Mouse (Mus musculus): ENCODE data around the gene Olfr159. TPM values are rescaled to one million over a fixed set of nuclear protein-coding genes. Genes with fewer than 3 reads are reported as not detected.

Gene Olfr159
- polyA plus RNA-seq, 1 experiment from 2014 or later: not detected

GRCm38 (mm10) chr4:43738989-43739674, 31.7 kb downstream of the Olfr159 start:
- ATAC-seq (ENCODE audit: insufficient number of reproducible peaks, insufficient read depth, low FRiP score, low read depth): no peak
- WGBS: 65% methylated on average over 8 of the region's 8 CpGs
- Histone ChIP-seq H3K4me3 (ENCODE audit: low read depth, low read length) (no peak overlapping the region), H3K9me3 (ENCODE audit: control insufficient read depth, low read depth, low read length) (no peaks in the 10 kb centered on the region), H3K4me2 (replicated peaks; ENCODE audit: low read depth, low read length) (no peak overlapping the region), H3K9ac (replicated peaks; ENCODE audit: low read depth, low read length) (no peak overlapping the region), H3K36me3 (ENCODE audit: control insufficient read depth, insufficient read depth, low read length) (no peaks in the 10 kb centered on the region), H3K4me1 (ENCODE audit: control insufficient read depth, insufficient read depth, low read length) (no peaks in the 10 kb centered on the region), H3K27me3 (ENCODE audit: control insufficient read depth, insufficient read depth, low read length) (no peaks in the 10 kb centered on the region), H3K27ac (ENCODE audit: low read length) (no peak overlapping the region)

DNA sequence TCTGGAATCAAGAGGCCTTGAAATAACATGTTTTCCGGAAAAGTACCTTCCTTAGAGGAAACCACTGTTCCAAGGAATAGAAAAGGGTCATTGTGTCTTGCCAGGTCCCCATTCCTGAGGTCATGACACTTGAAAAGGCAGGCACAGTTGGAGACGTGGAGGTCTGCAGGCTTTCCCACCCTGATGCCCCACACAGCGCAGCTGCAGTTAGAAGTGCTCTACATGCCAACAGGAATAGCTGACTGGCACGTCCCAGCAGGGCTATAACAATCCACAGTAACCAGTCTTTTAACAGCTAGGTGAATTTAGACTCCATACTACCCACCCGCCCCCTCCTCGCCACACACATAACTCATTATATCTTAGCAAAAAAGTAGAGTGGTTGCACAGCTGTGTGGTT, 33.7 kb downstream of the Olfr159 start:
- no peak for ATAC-seq (ENCODE audit: insufficient number of reproducible peaks, insufficient read depth, low FRiP score, low read depth)
- Histone ChIP-seq H3K9ac (replicated peaks; ENCODE audit: low read depth, low read length) (no peak overlapping the region), H3K27ac (ENCODE audit: low read length) (no peak overlapping the region), H3K4me2 (replicated peaks; ENCODE audit: low read depth, low read length) (no peak overlapping the region), H3K27me3 (ENCODE audit: control insufficient read depth, insufficient read depth, low read length) (no peaks in the 10 kb centered on the region), H3K36me3 (ENCODE audit: control insufficient read depth, insufficient read depth, low read length) (no peaks in the 10 kb centered on the region), H3K4me1 (ENCODE audit: control insufficient read depth, insufficient read depth, low read length) (no peaks in the 10 kb centered on the region), H3K9me3 (ENCODE audit: control insufficient read depth, low read depth, low read length) (no peaks in the 10 kb centered on the region), H3K4me3 (ENCODE audit: low read depth, low read length) (no peak overlapping the region)
- WGBS: 84% methylated on average over 6 of the region's 6 CpGs

GRCm38 (mm10) chr4:43733186-43733585, 37.6 kb downstream of the Olfr159 start:
- no peak overlapping the region for H3K27ac ChIP-seq (ENCODE audit: low read length)
- H3K36me3 ChIP-seq (ENCODE audit: control insufficient read depth, insufficient read depth, low read length): no peaks in the 10 kb centered on the region
- no peak for ATAC-seq (ENCODE audit: insufficient number of reproducible peaks, insufficient read depth, low FRiP score, low read depth)
- peaks cover 20% of the 10 kb centered on the region for H3K4me1 ChIP-seq (ENCODE audit: control insufficient read depth, insufficient read depth, low read length)
- H3K9me3 ChIP-seq (ENCODE audit: control insufficient read depth, low read depth, low read length): no peaks in the 10 kb centered on the region
- no peak overlapping the region for H3K4me3 ChIP-seq (ENCODE audit: low read depth, low read length)
- whole genome bisulfite sequencing: 85% methylated on average over 5 of the region's 5 CpGs
- no peak overlapping the region for H3K9ac ChIP-seq (replicated peaks; ENCODE audit: low read depth, low read length)
- H3K4me2 ChIP-seq (replicated peaks; ENCODE audit: low read depth, low read length): no peak overlapping the region
- no peaks in the 10 kb centered on the region for H3K27me3 ChIP-seq (ENCODE audit: control insufficient read depth, insufficient read depth, low read length)

DNA sequence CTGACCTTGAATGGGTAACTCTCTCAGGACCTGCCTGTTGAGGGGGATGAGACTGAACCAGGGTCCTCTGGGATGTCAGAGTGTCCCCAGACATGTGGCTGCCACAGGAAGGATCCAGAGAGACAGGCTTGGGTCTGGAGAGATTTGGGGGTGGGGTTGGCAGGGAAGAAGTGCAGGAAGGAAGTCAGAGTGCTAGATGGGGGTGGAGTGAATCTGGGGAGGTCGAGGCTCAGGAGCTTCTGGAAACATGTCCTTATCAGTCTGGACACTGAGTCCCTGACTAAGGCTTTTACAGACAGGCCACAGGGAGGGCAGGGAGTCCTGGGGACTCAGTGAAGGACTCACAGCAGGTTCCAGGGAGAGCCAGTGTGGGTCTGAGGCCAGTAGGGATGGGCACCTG, 38.6 kb downstream of the Olfr159 start:
- no peaks in the 10 kb centered on the region for H3K9me3 ChIP-seq (ENCODE audit: control insufficient read depth, low read depth, low read length)
- H3K4me1 ChIP-seq (ENCODE audit: control insufficient read depth, insufficient read depth, low read length): peaks cover 26% of the 10 kb centered on the region
- no peak overlapping the region for H3K27ac ChIP-seq (ENCODE audit: low read length)
- H3K4me2 ChIP-seq (replicated peaks; ENCODE audit: low read depth, low read length): no peak overlapping the region
- H3K4me3 ChIP-seq (ENCODE audit: low read depth, low read length): no peak overlapping the region
- no peaks in the 10 kb centered on the region for H3K36me3 ChIP-seq (ENCODE audit: control insufficient read depth, insufficient read depth, low read length)
- WGBS: 23% methylated on average over 1 of the region's 1 CpGs
- H3K27me3 ChIP-seq (ENCODE audit: control insufficient read depth, insufficient read depth, low read length): no peaks in the 10 kb centered on the region
- ATAC-seq (ENCODE audit: insufficient number of reproducible peaks, insufficient read depth, low FRiP score, low read depth): no peak
- H3K9ac ChIP-seq (replicated peaks; ENCODE audit: low read depth, low read length): no peak overlapping the region

GRCm38 (mm10) chr4:43730750-43731297, 40.0 kb downstream of the Olfr159 start:
- Histone ChIP-seq H3K4me3 (ENCODE audit: low read depth, low read length) (no peak overlapping the region), H3K27ac (ENCODE audit: low read length) (no peak overlapping the region), H3K27me3 (ENCODE audit: control insufficient read depth, insufficient read depth, low read length) (no peaks in the 10 kb centered on the region), H3K4me1 (ENCODE audit: control insufficient read depth, insufficient read depth, low read length) (peaks cover 32% of the 10 kb centered on the region), H3K9me3 (ENCODE audit: control insufficient read depth, low read depth, low read length) (no peaks in the 10 kb centered on the region), H3K9ac (replicated peaks; ENCODE audit: low read depth, low read length) (no peak overlapping the region), H3K36me3 (ENCODE audit: control insufficient read depth, insufficient read depth, low read length) (no peaks in the 10 kb centered on the region), H3K4me2 (replicated peaks; ENCODE audit: low read depth, low read length) (no peak overlapping the region)
- WGBS: 64% methylated on average over 21 of the region's 21 CpGs
- ATAC-seq (ENCODE audit: insufficient number of reproducible peaks, insufficient read depth, low FRiP score, low read depth): no peak

DNA sequence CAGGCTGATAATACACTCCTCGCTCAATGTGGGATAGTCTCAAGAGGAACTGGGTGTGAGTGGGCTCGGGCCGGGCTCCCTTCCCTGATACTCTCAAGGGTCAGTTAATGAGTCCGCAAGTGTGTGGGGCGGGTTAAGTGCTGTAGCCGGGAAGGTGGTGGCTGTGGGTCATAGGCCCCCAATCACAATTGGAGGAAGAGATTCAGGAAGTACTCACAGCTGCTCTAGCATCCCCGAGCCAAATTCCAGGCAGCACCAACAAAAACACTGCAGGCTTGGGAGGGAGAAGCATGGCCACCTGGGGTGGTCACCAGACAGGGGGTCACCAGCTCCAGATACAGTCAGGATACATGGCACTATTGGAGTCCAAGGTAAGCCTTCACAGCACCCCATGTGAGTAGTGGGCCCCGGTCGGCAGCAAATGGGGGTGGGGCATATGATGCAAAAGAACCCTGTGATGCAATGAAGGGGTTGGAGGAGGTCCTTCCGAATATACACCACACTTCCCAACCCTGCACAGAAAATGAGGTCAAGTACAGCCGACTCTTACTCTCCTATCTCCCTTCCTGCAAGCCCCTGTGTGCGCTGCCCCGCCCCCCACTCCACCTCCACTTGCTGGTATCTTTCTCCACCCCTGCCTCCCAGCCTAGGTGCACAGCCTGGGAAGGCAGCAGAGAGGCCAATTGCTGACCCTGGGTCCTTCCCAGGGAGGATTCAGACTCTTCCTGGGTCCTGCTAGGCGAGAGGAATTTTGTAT, 40.8 kb downstream of the Olfr159 start, which contains the start of gene Spaar:
Gene Spaar, plus strand, starts transcription at position 241 of the 757 bp plus-strand sequence.
- no peaks in the 10 kb centered on the region for H3K27me3 ChIP-seq (ENCODE audit: control insufficient read depth, insufficient read depth, low read length)
- H3K9me3 ChIP-seq (ENCODE audit: control insufficient read depth, low read depth, low read length): no peaks in the 10 kb centered on the region
- no peaks in the 10 kb centered on the region for H3K36me3 ChIP-seq (ENCODE audit: control insufficient read depth, insufficient read depth, low read length)
- WGBS: 50% methylated on average over 14 of the region's 14 CpGs
- H3K9ac ChIP-seq (replicated peaks; ENCODE audit: low read depth, low read length): no peak within 1 kb of the TSS
- no peak for ATAC-seq (ENCODE audit: insufficient number of reproducible peaks, insufficient read depth, low FRiP score, low read depth)
- H3K27ac ChIP-seq (ENCODE audit: low read length): no peak within 1 kb of the TSS; the same call in 1 of the 2 replicates
- peaks cover 32% of the 10 kb centered on the region for H3K4me1 ChIP-seq (ENCODE audit: control insufficient read depth, insufficient read depth, low read length)
- no peak within 1 kb of the TSS for H3K4me3 ChIP-seq (ENCODE audit: low read depth, low read length)
- no peak within 1 kb of the TSS for H3K4me2 ChIP-seq (replicated peaks; ENCODE audit: low read depth, low read length)

DNA sequence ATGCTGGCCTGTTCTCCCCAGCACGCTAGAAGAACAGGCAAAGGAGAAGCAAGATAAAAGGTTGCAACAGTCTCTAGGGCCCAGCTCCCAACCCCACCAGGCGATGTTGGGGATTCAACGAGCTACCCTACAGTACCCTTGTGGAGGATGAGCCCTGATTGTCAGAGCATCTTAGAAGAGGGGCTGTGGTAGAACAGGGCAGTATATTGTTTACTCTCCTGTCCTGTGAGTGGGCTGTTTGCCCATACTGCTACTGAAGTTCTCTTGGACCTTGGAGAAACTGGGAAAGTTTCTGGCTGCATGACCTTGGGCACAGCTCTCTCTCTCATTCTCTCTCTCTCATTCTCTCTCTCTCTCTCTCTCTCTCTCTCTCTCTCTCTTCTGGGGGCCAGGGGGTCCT, 41.7 kb downstream of the Olfr159 start:
- Histone ChIP-seq H3K9me3 (ENCODE audit: control insufficient read depth, low read depth, low read length) (no peaks in the 10 kb centered on the region), H3K4me2 (replicated peaks; ENCODE audit: low read depth, low read length) (no peak overlapping the region), H3K4me1 (ENCODE audit: control insufficient read depth, insufficient read depth, low read length) (peaks cover 32% of the 10 kb centered on the region), H3K4me3 (ENCODE audit: low read depth, low read length) (no peak overlapping the region), H3K9ac (replicated peaks; ENCODE audit: low read depth, low read length) (no peak overlapping the region), H3K27ac (ENCODE audit: low read length) (no peak overlapping the region; the same call in 1 of the 2 replicates), H3K36me3 (ENCODE audit: control insufficient read depth, insufficient read depth, low read length) (no peaks in the 10 kb centered on the region), H3K27me3 (ENCODE audit: control insufficient read depth, insufficient read depth, low read length) (no peaks in the 10 kb centered on the region)
- 62% methylated on average over 3 of the region's 3 CpGs for whole genome bisulfite sequencing
- no peak for ATAC-seq (ENCODE audit: insufficient number of reproducible peaks, insufficient read depth, low FRiP score, low read depth)

DNA sequence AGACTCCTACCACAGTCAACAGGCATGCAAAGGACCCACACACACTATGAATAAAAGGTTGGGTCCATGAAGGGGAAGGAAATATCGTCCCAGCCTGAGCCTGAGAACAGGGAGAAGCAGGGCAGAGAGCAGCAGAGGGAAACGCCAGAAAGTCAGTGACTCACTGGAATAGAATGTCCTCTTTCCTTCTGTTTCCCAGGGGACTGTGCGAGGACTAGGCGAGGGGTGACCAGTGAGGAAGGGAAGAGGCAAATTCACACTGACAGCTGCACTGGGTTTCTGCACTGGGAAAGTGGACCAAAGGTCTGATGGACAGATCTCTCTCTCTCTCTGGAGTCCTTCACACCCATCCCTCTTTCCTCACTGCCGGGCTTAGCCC, 42.2 kb downstream of the Olfr159 start:
- 0 out of 2 replicates have a peak, but pooled peaks have one; percentile 65 for ATAC-seq (ENCODE audit: insufficient number of reproducible peaks, insufficient read depth, low FRiP score, low read depth)
- H3K9ac ChIP-seq (replicated peaks; ENCODE audit: low read depth, low read length): no peak overlapping the region
- no peaks in the 10 kb centered on the region for H3K27me3 ChIP-seq (ENCODE audit: control insufficient read depth, insufficient read depth, low read length)
- no peak overlapping the region for H3K4me2 ChIP-seq (replicated peaks; ENCODE audit: low read depth, low read length)
- peak overlapping the region; percentile 36; the same call in 1 of the 2 replicates for H3K27ac ChIP-seq (ENCODE audit: low read length)
- no peak overlapping the region for H3K4me3 ChIP-seq (ENCODE audit: low read depth, low read length)
- H3K9me3 ChIP-seq (ENCODE audit: control insufficient read depth, low read depth, low read length): no peaks in the 10 kb centered on the region
- no peaks in the 10 kb centered on the region for H3K36me3 ChIP-seq (ENCODE audit: control insufficient read depth, insufficient read depth, low read length)
- H3K4me1 ChIP-seq (ENCODE audit: control insufficient read depth, insufficient read depth, low read length): peaks cover 32% of the 10 kb centered on the region
- 23% methylated on average over 5 of the region's 5 CpGs for WGBS

Measured in stomach, embryonic 14.5 days (tissue).